In genomic region chr7:44893197-44893596, GRCm38 (mm10) we compare ENCODE assay signal across 8 mouse cellular contexts. TPM values are rescaled to one million over a fixed set of nuclear protein-coding genes. Genes with fewer than 3 reads are reported as not detected.
DNase-seq lines count a peak whose midpoint lies in the region; ATAC-seq and TF ChIP-seq lines count a peak whose summit lies in the region.

No protein-coding gene starts in this region.

- H3K9ac ChIP-seq in limb, embryonic 14.5 days (ENCODE audit: low read depth, low read length, severe bottlenecking), result peak overlapping the region; percentile 32
- no peak overlapping the region for H3K9ac ChIP-seq in stomach, postnatal 0 days (ENCODE audit: low read length)

- DNase-seq in embryo, embryonic 10.5 days (ENCODE audit: low spot score), result peak; percentile 35
- DNase-seq in embryo, embryonic 10 days (ENCODE audit: low spot score), result no peak
- peak; percentile 42 for DNase-seq in ovary, postnatal 36 days (ENCODE audit: low spot score)
- no peak for DNase-seq in ovary, postnatal 10 days (ENCODE audit: low spot score)
- no peak for DNase-seq in limb, embryonic 14.5 days (ENCODE audit: low spot score)
- no peak for DNase-seq in stomach, postnatal 0 days (ENCODE audit: low spot score)
- no peak for DNase-seq in thymus, postnatal 36 days
- no peak for DNase-seq in frontal cortex, postnatal 25 days (ENCODE audit: low spot score in 2 of 2)

- no peaks in the 10 kb centered on the region for H3K27me3 ChIP-seq in limb, embryonic 14.5 days (ENCODE audit: control insufficient read depth, insufficient read depth, low read length)
- H3K27me3 ChIP-seq in stomach, postnatal 0 days (ENCODE audit: control insufficient read depth, insufficient read depth, low read length), result no peaks in the 10 kb centered on the region

- ATAC-seq in limb, embryonic 14.5 days (ENCODE audit: low FRiP score, low read depth), result no peak
- no peak for ATAC-seq in stomach, postnatal 0 days (ENCODE audit: low FRiP score, low TSS enrichment)

- 29% methylated on average over 8 of the region's 8 CpGs for WGBS in limb, embryonic 14.5 days
- 10% methylated on average over 8 of the region's 8 CpGs for WGBS in stomach, postnatal 0 days

- peak overlapping the region; percentile 98 for H3K27ac ChIP-seq in limb, embryonic 14.5 days (replicated peaks; ENCODE audit: low read depth, low read length)
- peak overlapping the region; percentile 75 for H3K27ac ChIP-seq in stomach, postnatal 0 days (replicated peaks)

- no peak for TF ChIP-seq EP300 in stomach, postnatal 0 days (optimal IDR thresholded peaks at IDR 0.05)

- peaks cover 26% of the 10 kb centered on the region for H3K36me3 ChIP-seq in limb, embryonic 14.5 days (ENCODE audit: control insufficient read depth, insufficient read depth, low read length)
- peaks cover 2% of the 10 kb centered on the region; the same call in 1 of the 2 replicates for H3K36me3 ChIP-seq in stomach, postnatal 0 days (ENCODE audit: control insufficient read depth, insufficient read depth, low read length)

- H3K9me3 ChIP-seq in limb, embryonic 14.5 days (ENCODE audit: control insufficient read depth, low read length), result no peaks in the 10 kb centered on the region
- no peaks in the 10 kb centered on the region for H3K9me3 ChIP-seq in stomach, postnatal 0 days (ENCODE audit: control insufficient read depth, low read length)

- peak overlapping the region; percentile 93 for H3K4me2 ChIP-seq in limb, embryonic 14.5 days (replicated peaks; ENCODE audit: low read depth, low read length, severe bottlenecking)
- peak overlapping the region; percentile 83 for H3K4me2 ChIP-seq in stomach, postnatal 0 days (replicated peaks; ENCODE audit: low read depth)

- TF ChIP-seq POLR2A in limb, embryonic 14.5 days (IDR thresholded peaks at IDR 0.05; ENCODE audit: borderline replicate concordance, extremely low read depth, insufficient read depth, insufficient read length), result no peak

- H3K4me1 ChIP-seq in limb, embryonic 14.5 days (ENCODE audit: control insufficient read depth, insufficient read depth, low read length), result peaks cover 29% of the 10 kb centered on the region
- peaks cover 6% of the 10 kb centered on the region for H3K4me1 ChIP-seq in stomach, postnatal 0 days (replicated peaks; ENCODE audit: control insufficient read depth, insufficient read depth)

- no peak for TF ChIP-seq CTCF in stomach, postnatal 0 days (IDR thresholded peaks at IDR 0.05; ENCODE audit: low read depth)

- H3K4me3 ChIP-seq in limb, embryonic 14.5 days (replicated peaks; ENCODE audit: low read length), result peak overlapping the region; percentile 83
- peak overlapping the region; percentile 75; the same call in 1 of the 2 replicates for H3K4me3 ChIP-seq in stomach, postnatal 0 days (ENCODE audit: low read depth, low read length)

RNA-seq across cellular contexts. Expression of gene Med25, which starts 0.7 kb away (rescaled TPM):
- 142 and 181 TPM in 2 replicates for polyA plus RNA-seq in limb, embryonic 14.5 days (2012; rRNA removed)
- polyA plus RNA-seq in limb, embryonic 14.5 days (2014; fragmentation: Nextera tagmentation; extraction: Ambion mirVana), result 69.1 and 73.5 TPM in 2 replicates
- polyA plus RNA-seq in stomach, postnatal 0 days (2015; fragmentation: Nextera tagmentation; extraction: Ambion mirVana), result 64.4 and 75.3 TPM in 2 replicates

RNA-seq across cellular contexts. Expression of gene Fuz, which starts 2.7 kb away (rescaled TPM):
- 48.7 and 72.6 TPM in 2 replicates for polyA plus RNA-seq in limb, embryonic 14.5 days (2012; rRNA removed)
- polyA plus RNA-seq in limb, embryonic 14.5 days (2014; fragmentation: Nextera tagmentation; extraction: Ambion mirVana), result 21.7 and 25.0 TPM in 2 replicates
- polyA plus RNA-seq in stomach, postnatal 0 days (2015; fragmentation: Nextera tagmentation; extraction: Ambion mirVana), result 13.1 and 15.6 TPM in 2 replicates

RNA-seq across cellular contexts. Expression of gene Ptov1, which starts 23.6 kb away (rescaled TPM):
- 751 and 1,065 TPM in 2 replicates for polyA plus RNA-seq in limb, embryonic 14.5 days (2012; rRNA removed)
- polyA plus RNA-seq in limb, embryonic 14.5 days (2014; fragmentation: Nextera tagmentation; extraction: Ambion mirVana), result 471 and 513 TPM in 2 replicates
- 159 and 179 TPM in 2 replicates for polyA plus RNA-seq in stomach, postnatal 0 days (2015; fragmentation: Nextera tagmentation; extraction: Ambion mirVana)

RNA-seq across cellular contexts. Expression of gene Ap2a1, which starts 36.1 kb away (rescaled TPM):
- 113 and 141 TPM in 2 replicates for polyA plus RNA-seq in limb, embryonic 14.5 days (2012; rRNA removed)
- 72.2 and 75.7 TPM in 2 replicates for polyA plus RNA-seq in limb, embryonic 14.5 days (2014; fragmentation: Nextera tagmentation; extraction: Ambion mirVana)
- 29.3 and 33.9 TPM in 2 replicates for polyA plus RNA-seq in stomach, postnatal 0 days (2015; fragmentation: Nextera tagmentation; extraction: Ambion mirVana)

RNA-seq across cellular contexts. Expression of gene Pnkp, which starts 36.3 kb away (rescaled TPM):
- polyA plus RNA-seq in limb, embryonic 14.5 days (2012; rRNA removed), result 28.7 and 32.0 TPM in 2 replicates
- polyA plus RNA-seq in limb, embryonic 14.5 days (2014; fragmentation: Nextera tagmentation; extraction: Ambion mirVana), result 23.8 and 26.6 TPM in 2 replicates
- polyA plus RNA-seq in stomach, postnatal 0 days (2015; fragmentation: Nextera tagmentation; extraction: Ambion mirVana), result 23.5 and 25.7 TPM in 2 replicates

Comparison
In these comparisons a context has a peak if more than half of its experiments do, and no peak if none do; other contexts are left out.
1. DNase-seq: peak in embryo, embryonic 10.5 days (single experiment) and ovary, postnatal 36 days (single experiment); none in embryo, embryonic 10 days (single experiment), ovary, postnatal 10 days (single experiment), limb, embryonic 14.5 days (single experiment), stomach, postnatal 0 days (single experiment), thymus, postnatal 36 days (0 of 2) and frontal cortex, postnatal 25 days (0 of 2).